Mouse (Mus musculus) olfactory bulb, adult 2 months (tissue): Measurements from ENCODE around the gene Gna15.

Experiments
- CTCF ChIP-seq: fragments of 200-500 bp; IDR thresholded peaks from 2 replicates; pipeline ENCODE4 v1.5.1; 2012; ENCODE audit warnings: low read depth, mild to moderate bottlenecking, low read length, moderate library complexity; ENCODE audit not compliant: insufficient read depth
- POLR2A ChIP-seq: fragments of 200-500 bp; IDR thresholded peaks from 2 replicates; pipeline ENCODE4 v1.6.1; 2012; ENCODE audit warnings: mild to moderate bottlenecking, low read depth, low read length, moderate library complexity; ENCODE audit not compliant: insufficient read depth

DNA sequence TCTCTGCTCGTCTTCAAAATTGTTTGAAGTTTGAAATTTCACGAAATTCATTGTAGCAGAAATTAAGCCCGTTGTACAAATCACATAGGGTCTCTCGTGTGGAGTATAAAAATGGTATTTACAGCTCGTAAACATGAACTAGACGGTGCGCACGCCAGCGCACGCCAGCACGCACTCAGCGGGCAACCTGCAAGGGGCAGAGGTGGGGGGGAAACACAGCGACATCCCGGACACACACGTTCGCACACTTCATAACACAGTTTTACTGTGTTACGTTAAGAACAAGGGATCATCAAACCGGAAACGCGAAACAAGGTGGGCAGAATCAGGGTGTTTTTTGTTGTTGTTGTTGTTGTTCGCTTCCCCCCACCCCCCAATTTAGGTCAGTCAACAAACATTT, 64.6 kb downstream of the Gna15 start:
- no peak for TF ChIP-seq CTCF
- TF ChIP-seq POLR2A: no peak
